Mouse (Mus musculus): ENCODE results near the gene AY074887.

- TF ChIP-seq CTCF (IDR thresholded peaks at IDR 0.05; ENCODE audit: borderline replicate concordance, insufficient read depth, low read length): no peak
- no peak for TF ChIP-seq POLR2A (IDR thresholded peaks at IDR 0.05; ENCODE audit: low read depth, low read length)
Measured at GRCm38 (mm10) chr9:54932379-54932778, 18.4 kb downstream of the AY074887 start.

All from embryonic fibroblast, embryonic 13.5 days (primary cell).